Mouse (Mus musculus) brain, embryonic 14.5 days (tissue): Measurements from ENCODE around the gene Dab1.

Source experiments
- CTCF ChIP-seq: fragments of 200-500 bp; IDR thresholded peaks from 2 replicates; pipeline ENCODE4 v1.5.1; 2012; ENCODE audit warnings: inconsistent platforms, mild to moderate bottlenecking, moderate library complexity, borderline replicate concordance; ENCODE audit not compliant: insufficient read depth, insufficient read length; ENCODE audit errors: extremely low read depth
- POLR2A ChIP-seq: fragments of 200-500 bp; IDR thresholded peaks from 2 replicates; pipeline ENCODE4 v1.6.1; 2012; ENCODE audit warnings: mild to moderate bottlenecking, inconsistent platforms, borderline replicate concordance; ENCODE audit not compliant: poor library complexity, insufficient read depth, insufficient read length, severe bottlenecking; ENCODE audit errors: extremely low read depth

- TF ChIP-seq CTCF, result no peak
- no peak for TF ChIP-seq POLR2A
Measured at GRCm38 (mm10) chr4:104640617-104641016, 1021.5 kb downstream of the Dab1 start.
